Mouse (Mus musculus) liver, embryonic 14.5 days (tissue): ENCODE measurements around the gene Slc2a3.

ENCODE experiments used
- CTCF ChIP-seq: IDR thresholded peaks from 2 replicates; pipeline ENCODE4 v1.5.1; 2016; ENCODE audit warnings: antibody characterized with exemption, low read depth, control low read depth
- EP300 ChIP-seq: IDR thresholded peaks from 2 replicates; pipeline ENCODE4 v1.6.1; 2016; ENCODE audit warnings: antibody characterized with exemption, low read depth

- TF ChIP-seq CTCF, result no peak
- no peak for TF ChIP-seq EP300
Measured at GRCm38 (mm10) chr6:122714707-122715365, 86.6 kb downstream of the Slc2a3 start.
